Mouse (Mus musculus) heart, embryonic 14.5 days (tissue): ENCODE results near the gene Snx32. TPM values are rescaled to one million over a fixed set of nuclear protein-coding genes. Genes with fewer than 3 reads are reported as not detected.
A peak's percentile ranks its signal among the peaks of the same experiment; 100 is the strongest.

Experiments
- ATAC-seq: fragments of 200-750 bp; cut with Nextera tagmentation; 2 replicates; pipeline ENCODE4 v1.8.0; 2017; ENCODE audit warnings: low read depth, moderate TSS enrichment; ENCODE audit not compliant: insufficient number of reproducible peaks, insufficient read depth, low FRiP score
- H3K27ac ChIP-seq, 2 experiments: fragments of 200-500 bp in 1 of 2; fragments of 300-500 bp in 1 of 2; sonication (generic) in 1 of 2; replicated peaks in 1 of 2; 2 replicates each; pipeline ENCODE4 v1.5.1; 2012 to 2014; ENCODE audit warnings: low read depth in 2 of 2, low read length in 2 of 2, control low read depth in 1 of 2, mild to moderate bottlenecking in 1 of 2, mixed read lengths in 1 of 2; ENCODE audit not compliant: control insufficient read depth in 1 of 2, insufficient read depth in 1 of 2
- H3K27me3 ChIP-seq: fragments of 300-500 bp; sonication (generic); 2 replicates; pipeline ENCODE4 v1.6.1; 2014; ENCODE audit warnings: mild to moderate bottlenecking, low read length, control low read depth; ENCODE audit not compliant: control insufficient read depth, insufficient read depth
- H3K36me3 ChIP-seq: fragments of 300-500 bp; sonication (generic); 2 replicates; pipeline ENCODE4 v1.6.1; 2014; ENCODE audit warnings: mild to moderate bottlenecking, control low read depth, low read length, mixed read lengths; ENCODE audit not compliant: control insufficient read depth, insufficient read depth
- H3K4me1 ChIP-seq, 2 experiments: fragments of 200-500 bp in 1 of 2; fragments of 300-500 bp in 1 of 2; sonication (generic) in 1 of 2; 2 replicates each; pipeline ENCODE4 v1.6.1; 2012 to 2014; ENCODE audit warnings: low read length in 2 of 2, control low read depth in 1 of 2, mixed read lengths in 1 of 2; ENCODE audit not compliant: control insufficient read depth in 2 of 2, insufficient read depth in 2 of 2
- H3K4me2 ChIP-seq: fragments of 300-500 bp; sonication (generic); 2 replicates; pipeline ENCODE4 v1.6.1; 2014; ENCODE audit warnings: mild to moderate bottlenecking, low read length
- H3K4me3 ChIP-seq, 2 experiments: fragments of 200-500 bp in 1 of 2; fragments of 300-500 bp in 1 of 2; sonication (generic) in 1 of 2; 2 replicates each; pipeline ENCODE4 v1.5.1; 2012 to 2014; ENCODE audit warnings: low read length in 2 of 2, mild to moderate bottlenecking in 2 of 2, control low read depth in 1 of 2, low read depth in 1 of 2, moderate library complexity in 1 of 2; ENCODE audit not compliant: control insufficient read depth in 1 of 2, insufficient read depth in 1 of 2
- H3K9ac ChIP-seq: fragments of 300-500 bp; sonication (generic); 2 replicates; pipeline ENCODE4 v1.6.1; 2014; ENCODE audit warnings: mild to moderate bottlenecking, low read length
- H3K9me3 ChIP-seq: fragments of 300-500 bp; sonication (generic); 2 replicates; pipeline ENCODE4 v1.6.1; 2016; ENCODE audit warnings: low read length, control low read depth; ENCODE audit not compliant: control insufficient read depth
- WGBS: fragments of 180-500 bp; shearing (Covaris S2); extraction: QIAGEN DNeasy Blood & Tissue Kit; methylation state at CpG from one replicate; pipeline ENCODE4 v1.1.7; 2014; 5-methylcytosine and 5-hydroxymethylcytosine counted together
- polyA plus RNA-seq: library from polyadenylated mRNA; unstranded; fragments of >200 nt; fragmentation: Nextera tagmentation; extraction: Ambion mirVana; gene quantifications from 2 replicates; pipeline ENCODE4 v1.2.1, GENCODE M21; 2014

Snx32 gene
- 16.5 and 17.9 TPM in 2 replicates for polyA plus RNA-seq

GRCm38 (mm10) chr19:5510031-5511026 lies at the start of gene Snx32:
Gene Snx32, minus strand, starts transcription at chr19:5510538.
- Histone ChIP-seq H3K4me3 (peak within 1 kb of the TSS; percentile 54 to 58), H3K27ac (peak within 1 kb of the TSS; percentile 52 to 64), H3K4me2 (peak within 1 kb of the TSS; percentile 91), H3K36me3 (no peaks in the 10 kb centered on the region), H3K9ac (peak within 1 kb of the TSS; percentile 76), H3K4me1 (peaks cover 14 to 16% of the 10 kb centered on the region in 2 experiments), H3K9me3 (no peaks in the 10 kb centered on the region), H3K27me3 (no peaks in the 10 kb centered on the region)
- peak; percentile 100 for ATAC-seq
- 2% methylated on average over 47 of the region's 47 CpGs for WGBS

- peak overlapping the region; percentile 21 for H3K9ac ChIP-seq
- H3K4me2 ChIP-seq = peak overlapping the region; percentile 75
- H3K27ac ChIP-seq = no peak overlapping the region
- WGBS = under 1% methylated on average over 69 of the region's 69 CpGs
- H3K4me3 ChIP-seq = peak overlapping the region; percentile 32 to 49
- no peaks in the 10 kb centered on the region for H3K9me3 ChIP-seq
- peaks cover 88% of the 10 kb centered on the region for H3K27me3 ChIP-seq
- no peaks in the 10 kb centered on the region for H3K36me3 ChIP-seq
- peaks cover 6 to 16% of the 10 kb centered on the region in 2 experiments for H3K4me1 ChIP-seq
- ATAC-seq = no peak
Observed at GRCm38 (mm10) chr19:5559631-5560456, 49.5 kb upstream of the Snx32 start.

- Histone ChIP-seq H3K4me3 (peak overlapping the region in 1 of 2 experiments; percentile 49; a peak in 1 of 4 replicates), H3K9me3 (no peaks in the 10 kb centered on the region), H3K4me2 (peak overlapping the region; percentile 75), H3K9ac (no peak overlapping the region), H3K27ac (no peak overlapping the region), H3K36me3 (no peaks in the 10 kb centered on the region), H3K27me3 (peaks cover 81% of the 10 kb centered on the region), H3K4me1 (peaks cover 6 to 16% of the 10 kb centered on the region in 2 experiments)
- WGBS = 20% methylated on average over 8 of the region's 8 CpGs
- ATAC-seq = no peak
Observed at GRCm38 (mm10) chr19:5559229-5559628, 48.9 kb upstream of the Snx32 start.

- WGBS = 67% methylated on average over 8 of the region's 8 CpGs
- no peaks in the 10 kb centered on the region for H3K36me3 ChIP-seq
- no peak overlapping the region for H3K4me3 ChIP-seq
- no peak overlapping the region for H3K9ac ChIP-seq
- peaks cover 77% of the 10 kb centered on the region for H3K27me3 ChIP-seq
- no peak overlapping the region for H3K27ac ChIP-seq
- H3K9me3 ChIP-seq = no peaks in the 10 kb centered on the region
- H3K4me2 ChIP-seq = no peak overlapping the region
- H3K4me1 ChIP-seq = peaks cover 6 to 16% of the 10 kb centered on the region in 2 experiments
- no peak for ATAC-seq
Observed at GRCm38 (mm10) chr19:5558770-5559169, 48.4 kb upstream of the Snx32 start.

- WGBS = 46% methylated on average over 7 of the region's 7 CpGs
- ATAC-seq = no peak
- Histone ChIP-seq H3K9me3 (no peaks in the 10 kb centered on the region), H3K4me3 (no peak overlapping the region), H3K4me1 (peaks cover 6 to 16% of the 10 kb centered on the region in 2 experiments), H3K9ac (no peak overlapping the region), H3K4me2 (no peak overlapping the region), H3K36me3 (no peaks in the 10 kb centered on the region), H3K27ac (no peak overlapping the region), H3K27me3 (peaks cover 71% of the 10 kb centered on the region)
Observed at GRCm38 (mm10) chr19:5558169-5558568, 47.8 kb upstream of the Snx32 start.

GRCm38 (mm10) chr19:5554212-5554611 lies 43.9 kb upstream of the Snx32 start:
- H3K27ac ChIP-seq = no peak overlapping the region
- ATAC-seq = no peak
- no peaks in the 10 kb centered on the region for H3K9me3 ChIP-seq
- peaks cover 36% of the 10 kb centered on the region for H3K27me3 ChIP-seq
- H3K4me1 ChIP-seq = no peaks in the 10 kb centered on the region
- H3K4me3 ChIP-seq = no peak overlapping the region
- no peak overlapping the region for H3K4me2 ChIP-seq
- 82% methylated on average over 14 of the region's 14 CpGs for WGBS
- H3K36me3 ChIP-seq = no peaks in the 10 kb centered on the region
- no peak overlapping the region for H3K9ac ChIP-seq

- H3K4me2 ChIP-seq = no peak overlapping the region
- H3K4me3 ChIP-seq = no peak overlapping the region
- no peaks in the 10 kb centered on the region for H3K36me3 ChIP-seq
- H3K27me3 ChIP-seq = peaks cover 32% of the 10 kb centered on the region
- ATAC-seq = no peak
- no peak overlapping the region for H3K9ac ChIP-seq
- no peak overlapping the region for H3K27ac ChIP-seq
- WGBS = 59% methylated on average over 8 of the region's 8 CpGs
- no peaks in the 10 kb centered on the region for H3K4me1 ChIP-seq
- no peaks in the 10 kb centered on the region for H3K9me3 ChIP-seq
Observed at GRCm38 (mm10) chr19:5553802-5554201, 43.5 kb upstream of the Snx32 start.
